Mouse (Mus musculus) small intestine, adult 2 months (tissue): ENCODE measurements around the gene Btk.

Experiments
- CTCF ChIP-seq: fragments of 200-500 bp; IDR thresholded peaks from 2 replicates; pipeline ENCODE4 v1.5.1; 2012; ENCODE audit warnings: low read depth, mild to moderate bottlenecking, control low read depth, inconsistent platforms, low read length, moderate library complexity, mixed read lengths; ENCODE audit not compliant: insufficient replicate concordance, insufficient read length; ENCODE audit errors: extremely low read depth
- POLR2A ChIP-seq: fragments of 200-500 bp; IDR thresholded peaks from 2 replicates; pipeline ENCODE4 v1.6.1; 2012; ENCODE audit warnings: low read depth, mild to moderate bottlenecking, control low read depth, inconsistent platforms, low read length, moderate library complexity

DNA sequence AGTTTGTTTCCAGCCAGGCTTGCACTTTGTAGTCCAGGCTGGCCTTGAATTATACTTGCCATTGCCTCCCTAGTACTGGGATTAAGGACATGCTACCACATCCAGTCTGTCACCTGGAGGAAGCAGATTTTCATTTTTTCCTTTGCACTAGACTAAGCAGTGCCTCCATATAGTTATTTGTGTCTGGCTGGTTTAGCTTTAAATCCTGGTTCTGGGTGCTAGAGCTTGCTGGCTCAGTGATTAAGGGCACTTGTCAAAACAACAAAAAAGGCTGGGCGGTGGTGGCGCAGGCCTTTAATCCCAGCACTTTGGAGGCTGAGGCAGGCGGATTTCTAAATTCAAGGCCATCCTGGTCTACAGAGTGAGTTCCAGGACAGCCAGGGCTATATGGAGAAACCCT is 5.6 kb upstream of the Btk start:
- no peak for TF ChIP-seq POLR2A
- TF ChIP-seq CTCF, result no peak
